Mouse (Mus musculus) erythroblast, embryonic 14.5 days (primary cell): ENCODE results near the gene Htra1. TPM values are rescaled to one million over a fixed set of nuclear protein-coding genes. Genes with fewer than 3 reads are reported as not detected.

Source experiments
- H3K27me3 ChIP-seq: 2 replicates; pipeline ENCODE4 v1.6.1; 2012; ENCODE audit warnings: inconsistent platforms; ENCODE audit not compliant: control insufficient read depth
- H3K36me3 ChIP-seq: 2 replicates; pipeline ENCODE4 v1.6.1; 2012; ENCODE audit warnings: mild to moderate bottlenecking, inconsistent platforms; ENCODE audit not compliant: control insufficient read depth
- H3K4me1 ChIP-seq: 2 replicates; pipeline ENCODE4 v1.6.1; 2012; ENCODE audit warnings: inconsistent platforms; ENCODE audit not compliant: control insufficient read depth
- H3K4me3 ChIP-seq: replicated peaks from 2 replicates; pipeline ENCODE3; 2012; ENCODE audit warnings: moderate library complexity, mild to moderate bottlenecking, inconsistent platforms
- H3K9me3 ChIP-seq: 2 replicates; pipeline ENCODE4 v1.6.1; 2012; ENCODE audit warnings: low read length, inconsistent platforms, mixed read lengths; ENCODE audit not compliant: control insufficient read depth
- GATA1 ChIP-seq: IDR thresholded peaks from 2 replicates; pipeline ENCODE4 v1.6.1; 2012; ENCODE audit warnings: low read length, inconsistent platforms, mixed read lengths
- TAL1 ChIP-seq: IDR thresholded peaks from 3 replicates; pipeline ENCODE4 v1.6.1; 2012; ENCODE audit warnings: low read length, inconsistent platforms, mixed read lengths
- polyA plus RNA-seq: library from polyadenylated mRNA; stranded (reverse); fragments of >175 nt; gene quantifications from 2 replicates; pipeline ENCODE4 v1.2.3, GENCODE M21; 2012

Htra1 gene
- polyA plus RNA-seq, 1 experiment = not detected

- TF ChIP-seq TAL1 (no peak), GATA1 (no peak)
- peaks cover 6% of the 10 kb centered on the region for H3K9me3 ChIP-seq
- no peaks in the 10 kb centered on the region for H3K4me1 ChIP-seq
- no peak overlapping the region for H3K4me3 ChIP-seq
- H3K36me3 ChIP-seq = no peaks in the 10 kb centered on the region
- H3K27me3 ChIP-seq = no peaks in the 10 kb centered on the region
Observed at GRCm38 (mm10) chr7:131004071-131004470, 68.2 kb downstream of the Htra1 start.

- Histone ChIP-seq H3K9me3 (peaks cover 6% of the 10 kb centered on the region), H3K4me1 (no peaks in the 10 kb centered on the region), H3K27me3 (no peaks in the 10 kb centered on the region), H3K36me3 (no peaks in the 10 kb centered on the region), H3K4me3 (no peak overlapping the region)
- TF ChIP-seq GATA1 (no peak), TAL1 (no peak)
Observed at GRCm38 (mm10) chr7:131007221-131007620, 71.3 kb downstream of the Htra1 start.

GRCm38 (mm10) chr7:131009178-131009577 lies 73.3 kb downstream of the Htra1 start:
- Histone ChIP-seq H3K4me1 (no peaks in the 10 kb centered on the region), H3K4me3 (no peak overlapping the region)
- TF ChIP-seq GATA1 (no peak), TAL1 (no peak)

GRCm38 (mm10) chr7:131011901-131012300 lies 76.0 kb downstream of the Htra1 start:
- TF ChIP-seq GATA1 (no peak), TAL1 (no peak)
- Histone ChIP-seq H3K36me3 (no peaks in the 10 kb centered on the region), H3K9me3 (peaks cover 4% of the 10 kb centered on the region; the same call in 1 of the 2 replicates), H3K27me3 (no peaks in the 10 kb centered on the region), H3K4me3 (no peak overlapping the region), H3K4me1 (no peaks in the 10 kb centered on the region)

More at GRCm38 (mm10) chr7:131009178-131009577, 73.3 kb downstream of the Htra1 start:
- no peaks in the 10 kb centered on the region for H3K27me3 ChIP-seq
- no peaks in the 10 kb centered on the region for H3K36me3 ChIP-seq
- H3K9me3 ChIP-seq = peaks cover 6% of the 10 kb centered on the region

- no peaks in the 10 kb centered on the region for H3K27me3 ChIP-seq
- H3K4me1 ChIP-seq = no peaks in the 10 kb centered on the region
- H3K36me3 ChIP-seq = no peaks in the 10 kb centered on the region
- no peak overlapping the region for H3K4me3 ChIP-seq
- no peak for TF ChIP-seq GATA1
- TF ChIP-seq TAL1 = no peak
- H3K9me3 ChIP-seq = no peaks in the 10 kb centered on the region
Observed at GRCm38 (mm10) chr7:131019181-131019580, 83.3 kb downstream of the Htra1 start.

- TF ChIP-seq TAL1 (no peak), GATA1 (no peak)
- no peak overlapping the region for H3K4me3 ChIP-seq
- no peaks in the 10 kb centered on the region for H3K9me3 ChIP-seq
- H3K27me3 ChIP-seq = no peaks in the 10 kb centered on the region
- H3K4me1 ChIP-seq = no peaks in the 10 kb centered on the region
- no peaks in the 10 kb centered on the region for H3K36me3 ChIP-seq
Observed at GRCm38 (mm10) chr7:131024807-131025206, 88.9 kb downstream of the Htra1 start.

GRCm38 (mm10) chr7:131027557-131027956 lies 91.6 kb downstream of the Htra1 start:
- H3K9me3 ChIP-seq = no peaks in the 10 kb centered on the region
- H3K36me3 ChIP-seq = no peaks in the 10 kb centered on the region
- no peak for TF ChIP-seq TAL1
- no peak for TF ChIP-seq GATA1
- no peaks in the 10 kb centered on the region for H3K27me3 ChIP-seq
- H3K4me1 ChIP-seq = no peaks in the 10 kb centered on the region
- no peak overlapping the region for H3K4me3 ChIP-seq

- Histone ChIP-seq H3K4me3 (no peak within 1 kb of the TSS), H3K9me3 (no peaks in the 10 kb centered on the region), H3K27me3 (no peaks in the 10 kb centered on the region), H3K36me3 (no peaks in the 10 kb centered on the region), H3K4me1 (no peaks in the 10 kb centered on the region)
- TF ChIP-seq GATA1 = no peak
- TF ChIP-seq TAL1 = no peak
Observed at GRCm38 (mm10) chr7:131031755-131032154, 95.8 kb downstream of the Htra1 start, which contains the start of gene Dmbt1. Gene Dmbt1, plus strand, starts transcription at chr7:131032053.

Other genes with a start within 250 kb of the Htra1 start
- not detected in 2 replicates for gene Btbd16, start 162.0 kb upstream of the Htra1 start, polyA plus RNA-seq
- gene Plekha1, start 70.4 kb upstream of the Htra1 start, polyA plus RNA-seq = not detected in 2 replicates
- not detected in 2 replicates for gene Dmbt1, start 95.9 kb downstream of the Htra1 start, polyA plus RNA-seq
- not detected in 2 replicates for gene 4933402N03Rik, start 210.2 kb downstream of the Htra1 start, polyA plus RNA-seq
- not detected in 2 replicates for gene 5430419D17Rik, start 238.3 kb downstream of the Htra1 start, polyA plus RNA-seq